Mouse (Mus musculus) lung, embryonic 14.5 days (tissue): ENCODE measurements around the gene Ulk4. TPM values are rescaled to one million over a fixed set of nuclear protein-coding genes. Genes with fewer than 3 reads are reported as not detected.
"Not testable (repeated sequence)": the region's sequence is repeated elsewhere in the genome, so short reads cannot be mapped to it uniquely, and the experiment has no call there.

ENCODE experiments used
- ATAC-seq: fragments of 200-750 bp; cut with Nextera tagmentation; 2 replicates; pipeline ENCODE4 v1.8.0; 2017; ENCODE audit warnings: mild to moderate bottlenecking, moderate TSS enrichment, moderate library complexity; ENCODE audit not compliant: insufficient read depth
- DNase-seq: peaks from one replicate; pipeline ENCODE4 v3.0.0-alpha.2; 2015
- H3K27ac ChIP-seq: fragments of 300-500 bp; sonication (generic); 2 replicates; pipeline ENCODE4 v1.5.1; 2014; ENCODE audit warnings: low read depth, mild to moderate bottlenecking, moderate library complexity
- H3K27me3 ChIP-seq: fragments of 300-500 bp; sonication (generic); 2 replicates; pipeline ENCODE4 v1.6.1; 2014; ENCODE audit warnings: low read length, control low read depth; ENCODE audit not compliant: insufficient read depth
- H3K36me3 ChIP-seq: fragments of 300-500 bp; sonication (generic); 2 replicates; pipeline ENCODE4 v1.6.1; 2014; ENCODE audit warnings: control low read depth; ENCODE audit not compliant: insufficient read depth
- H3K4me1 ChIP-seq: fragments of 300-500 bp; sonication (generic); 2 replicates; pipeline ENCODE4 v1.6.1; 2014; ENCODE audit warnings: antibody characterized with exemption, control low read depth; ENCODE audit not compliant: insufficient read depth
- H3K4me2 ChIP-seq: fragments of 300-500 bp; sonication (generic); 2 replicates; pipeline ENCODE4 v1.6.1; 2014; ENCODE audit warnings: mild to moderate bottlenecking
- H3K4me3 ChIP-seq: fragments of 300-500 bp; sonication (generic); 2 replicates; pipeline ENCODE4 v1.5.1; 2014; ENCODE audit warnings: low read depth, low read length
- H3K9ac ChIP-seq: fragments of 300-500 bp; sonication (generic); 2 replicates; pipeline ENCODE4 v1.6.1; 2014
- H3K9me3 ChIP-seq: fragments of 300-500 bp; sonication (generic); 2 replicates; pipeline ENCODE4 v1.6.1; 2016; ENCODE audit warnings: low read depth, low read length, control low read depth
- CTCF ChIP-seq: IDR thresholded peaks from 2 replicates; pipeline ENCODE4 v1.5.1; 2016; ENCODE audit warnings: antibody characterized with exemption, low read depth
- WGBS: fragments of 180-500 bp; shearing (Covaris S2); extraction: QIAGEN DNeasy Blood & Tissue Kit; methylation state at CpG from one replicate; pipeline ENCODE4 v1.1.7; 2014; 5-methylcytosine and 5-hydroxymethylcytosine counted together
- microRNA-seq: library from miRNA; unstranded; fragments of <30 nt; microRNA quantifications from one replicate; pipeline ENCODE4, GENCODE M21; 2016; ENCODE audit warnings: borderline number of aligned reads
- polyA plus RNA-seq: library from polyadenylated mRNA; unstranded; fragments of >200 nt; fragmentation: Nextera tagmentation; extraction: Ambion mirVana; gene quantifications from 2 replicates; pipeline ENCODE4 v1.2.1, GENCODE M21; 2014

The Ulk4 gene
- polyA plus RNA-seq, 1 experiment from 2014 or later, result 125 TPM

DNA sequence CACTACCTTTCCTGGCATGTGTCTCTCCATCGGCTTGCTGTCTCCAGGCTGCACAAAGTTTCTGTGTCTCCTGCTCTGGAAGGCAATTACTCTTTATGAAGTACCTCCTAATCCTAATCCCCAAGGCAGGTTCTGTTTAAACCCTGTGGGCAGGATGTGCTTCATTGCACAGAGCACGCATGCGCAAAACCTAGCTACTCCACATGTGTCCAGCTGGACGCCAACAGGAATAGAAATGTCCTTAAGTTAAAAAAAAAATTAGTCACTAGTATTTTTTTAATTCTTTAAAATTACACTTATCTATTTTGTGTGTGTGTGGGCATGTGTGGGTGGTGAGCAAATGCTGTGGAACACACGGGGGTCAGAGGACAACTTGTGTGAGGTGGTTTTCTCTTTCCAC is 358.8 kb downstream of the Ulk4 start:
- Histone ChIP-seq H3K36me3 (no peaks in the 10 kb centered on the region), H3K4me3 (no peak overlapping the region), H3K9me3 (no peaks in the 10 kb centered on the region), H3K4me2 (no peak overlapping the region), H3K9ac (no peak overlapping the region), H3K27ac (no peak overlapping the region), H3K4me1 (peaks cover 3% of the 10 kb centered on the region; the same call in 1 of the 2 replicates), H3K27me3 (no peaks in the 10 kb centered on the region)
- TF ChIP-seq CTCF, result no peak
- DNase-seq (no peak), ATAC-seq (no peak)
- 64% methylated on average over 5 of the region's 5 CpGs for WGBS

DNA sequence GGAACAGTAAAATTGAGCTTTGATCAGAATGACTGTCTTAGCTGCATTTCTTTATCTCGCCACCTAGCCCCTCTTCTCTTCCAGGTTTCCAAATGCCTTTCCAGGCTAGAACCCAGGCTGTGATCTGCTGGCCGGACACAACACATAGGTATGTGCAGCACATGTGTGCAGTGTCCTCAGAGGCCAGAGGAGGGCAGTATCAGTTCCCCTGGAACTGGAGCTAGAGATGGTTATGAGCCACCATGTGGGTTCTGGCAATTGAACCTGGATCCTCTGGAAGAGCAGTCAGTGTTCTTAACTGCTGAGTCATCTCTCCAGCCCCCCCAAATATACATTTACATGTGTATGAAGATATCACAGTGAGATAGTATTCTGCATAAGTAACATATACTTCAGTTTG is 359.4 kb downstream of the Ulk4 start:
- not testable (repeated sequence) for H3K9ac ChIP-seq, H3K27ac ChIP-seq, H3K27me3 ChIP-seq, H3K9me3 ChIP-seq, ATAC-seq, DNase-seq, H3K36me3 ChIP-seq, H3K4me1 ChIP-seq, H3K4me3 ChIP-seq, H3K4me2 ChIP-seq
- 91% methylated on average over 2 of the region's 2 CpGs for WGBS

DNA sequence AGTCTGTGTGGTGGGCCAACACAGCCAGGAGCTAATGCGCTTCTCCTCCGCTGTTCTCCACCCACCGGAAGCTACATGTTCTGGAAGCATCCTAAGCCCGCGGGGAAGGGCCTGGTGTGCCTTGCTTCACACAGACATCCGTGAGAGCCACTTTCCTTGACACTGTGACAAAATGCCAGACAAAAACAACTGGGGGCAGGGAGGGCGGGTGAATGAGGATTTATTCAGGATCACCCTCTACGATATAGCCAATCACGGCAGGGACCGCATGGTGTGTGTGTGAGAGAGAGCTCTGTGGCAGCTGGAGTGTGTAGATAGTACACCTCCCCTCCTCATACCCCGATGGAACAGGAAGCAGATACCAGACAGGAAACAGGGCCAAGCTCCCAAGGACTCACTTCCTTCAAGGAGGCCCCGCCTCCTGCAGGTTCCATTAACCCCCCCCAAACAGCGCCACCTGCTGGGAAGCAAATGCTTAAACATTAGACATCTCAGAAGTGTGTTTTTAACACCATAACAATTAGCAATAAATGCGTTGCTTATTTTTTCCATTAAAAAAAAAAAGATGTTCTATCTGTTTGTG is 362.0 kb downstream of the Ulk4 start:
- ATAC-seq (no peak), DNase-seq (peak; percentile 55)
- TF ChIP-seq CTCF, result peak; percentile 54
- no peaks in the 10 kb centered on the region for H3K36me3 ChIP-seq
- peak overlapping the region; percentile 58 for H3K27ac ChIP-seq
- H3K9me3 ChIP-seq, result no peaks in the 10 kb centered on the region
- no peak overlapping the region for H3K4me2 ChIP-seq
- no peak overlapping the region for H3K4me3 ChIP-seq
- 78% methylated on average over 14 of the region's 14 CpGs for WGBS
- H3K4me1 ChIP-seq, result peaks cover 3% of the 10 kb centered on the region; the same call in 1 of the 2 replicates
- H3K27me3 ChIP-seq, result no peaks in the 10 kb centered on the region
- H3K9ac ChIP-seq, result no peak overlapping the region

DNA sequence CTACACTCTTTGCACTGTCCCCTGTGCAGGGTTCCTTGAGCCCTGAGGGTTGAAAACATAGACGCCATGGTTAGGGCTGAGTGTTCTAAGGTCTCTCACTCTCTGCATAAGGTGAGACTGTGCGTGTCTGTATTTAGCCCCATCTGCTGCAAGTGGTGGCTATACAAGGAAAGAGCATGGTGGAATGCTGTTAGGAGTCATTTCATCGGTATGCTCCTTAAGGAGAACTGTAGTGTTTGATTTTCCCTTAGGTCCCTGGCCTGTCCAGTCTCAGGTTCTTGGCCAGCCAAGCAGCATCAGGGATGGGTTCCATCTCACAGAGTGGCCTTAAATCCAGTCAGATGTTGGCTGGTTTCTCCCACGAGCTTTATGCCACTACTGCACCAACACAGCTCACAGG is 362.6 kb downstream of the Ulk4 start:
- WGBS, result 67% methylated on average over 4 of the region's 4 CpGs

DNA sequence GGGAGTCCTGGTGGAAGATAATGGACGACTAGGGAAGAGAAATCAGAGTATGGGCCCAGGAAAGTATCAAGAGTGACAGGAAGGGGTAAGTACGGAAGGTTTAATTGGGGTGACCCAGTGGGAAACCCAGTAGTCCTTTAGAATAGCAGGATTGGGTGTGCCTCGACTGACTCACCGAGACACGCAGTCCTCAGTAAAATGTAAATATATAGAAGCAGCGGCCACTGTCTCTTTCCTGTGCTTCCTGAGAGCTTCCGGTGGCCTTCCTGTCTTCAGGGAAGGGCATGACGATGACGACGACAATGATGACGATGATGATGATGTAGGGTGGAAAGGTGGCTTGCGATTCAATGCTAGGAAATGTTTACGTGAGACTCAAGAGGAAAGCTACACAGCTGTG is 363.8 kb downstream of the Ulk4 start:
- no peak overlapping the region for H3K9ac ChIP-seq
- H3K9me3 ChIP-seq, result no peaks in the 10 kb centered on the region
- H3K4me3 ChIP-seq, result no peak overlapping the region
- no peak for TF ChIP-seq CTCF
- H3K4me1 ChIP-seq, result no peaks in the 10 kb centered on the region
- no peak overlapping the region for H3K27ac ChIP-seq
- ATAC-seq (no peak), DNase-seq (peak; percentile 19)
- 60% methylated on average over 13 of the region's 13 CpGs for WGBS
- H3K36me3 ChIP-seq, result no peaks in the 10 kb centered on the region
- H3K4me2 ChIP-seq, result no peak overlapping the region
- H3K27me3 ChIP-seq, result no peaks in the 10 kb centered on the region

More for the DNA sequence above, 362.6 kb downstream of the Ulk4 start:
- Histone ChIP-seq H3K4me1 (peaks cover 3% of the 10 kb centered on the region; the same call in 1 of the 2 replicates), H3K27me3 (no peaks in the 10 kb centered on the region), H3K36me3 (no peaks in the 10 kb centered on the region), H3K27ac (peak overlapping the region; percentile 58), H3K9ac (no peak overlapping the region), H3K4me2 (no peak overlapping the region), H3K4me3 (no peak overlapping the region), H3K9me3 (no peaks in the 10 kb centered on the region)
- ATAC-seq (no peak), DNase-seq (no peak)
- TF ChIP-seq CTCF, result no peak

DNA sequence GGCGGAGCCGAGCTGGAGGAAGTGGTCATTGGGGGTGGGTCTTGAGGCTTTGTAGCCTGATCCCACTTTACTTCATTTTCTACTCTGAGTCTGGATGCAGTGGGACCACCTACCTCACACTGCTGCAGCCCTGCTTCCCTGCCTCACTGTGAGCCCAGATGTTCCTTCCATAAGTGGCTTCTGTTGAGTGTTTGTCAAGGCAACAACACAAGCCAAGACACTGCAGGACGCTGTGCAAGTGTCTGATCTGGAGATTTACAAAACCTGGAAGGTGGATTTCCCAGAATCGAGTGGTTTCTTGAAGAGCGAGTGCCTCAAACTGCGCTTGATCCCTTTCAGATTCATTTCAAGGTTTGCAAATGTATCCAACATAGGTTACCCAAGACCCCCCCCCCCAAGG is 368.5 kb downstream of the Ulk4 start:
- no peak for TF ChIP-seq CTCF
- peak; percentile 39 for DNase-seq
- ATAC-seq, result no peak
- no peak overlapping the region for H3K9ac ChIP-seq
- H3K36me3 ChIP-seq, result no peaks in the 10 kb centered on the region
- no peaks in the 10 kb centered on the region for H3K4me1 ChIP-seq
- no peak overlapping the region for H3K4me2 ChIP-seq
- H3K4me3 ChIP-seq, result no peak overlapping the region
- no peaks in the 10 kb centered on the region for H3K9me3 ChIP-seq
- WGBS, result 79% methylated on average over 6 of the region's 6 CpGs
- no peak overlapping the region for H3K27ac ChIP-seq
- no peaks in the 10 kb centered on the region for H3K27me3 ChIP-seq

Small RNA genes lying within 50 kb of the gene (microRNA-seq; reads per million reads assigned to microRNA genes)
- gene Mir7090, result not detected

Other genes with a start within 250 kb of the Ulk4 start
- 20.8 and 20.9 TPM in 2 replicates for gene Trak1, start 20.3 kb upstream of the Ulk4 start, polyA plus RNA-seq
- not detected in 2 replicates for gene Cck, start 218.5 kb upstream of the Ulk4 start, polyA plus RNA-seq